Mouse (Mus musculus): ENCODE results near the gene Tars.

Gene Tars

DNA sequence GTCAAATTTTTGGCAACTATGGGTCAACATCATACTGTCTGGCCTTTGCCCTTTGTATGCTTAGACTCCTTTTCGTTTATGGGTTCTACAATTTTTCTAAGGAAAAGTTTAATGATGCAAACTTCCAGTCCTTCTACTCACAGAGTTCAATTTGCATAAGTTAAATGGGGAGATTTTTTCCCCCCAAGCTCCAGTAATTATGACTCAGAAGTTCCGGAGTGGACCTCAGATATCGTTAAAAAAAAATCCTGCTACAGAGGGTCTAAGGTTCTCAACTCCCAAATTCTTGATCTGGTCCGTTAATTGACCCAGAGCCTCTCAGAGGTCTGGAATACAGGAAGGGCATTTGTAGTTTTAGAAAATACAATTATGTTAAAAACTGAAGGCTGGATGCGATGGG, 37.6 kb downstream of the Tars start:
- no peak for DNase-seq

DNA sequence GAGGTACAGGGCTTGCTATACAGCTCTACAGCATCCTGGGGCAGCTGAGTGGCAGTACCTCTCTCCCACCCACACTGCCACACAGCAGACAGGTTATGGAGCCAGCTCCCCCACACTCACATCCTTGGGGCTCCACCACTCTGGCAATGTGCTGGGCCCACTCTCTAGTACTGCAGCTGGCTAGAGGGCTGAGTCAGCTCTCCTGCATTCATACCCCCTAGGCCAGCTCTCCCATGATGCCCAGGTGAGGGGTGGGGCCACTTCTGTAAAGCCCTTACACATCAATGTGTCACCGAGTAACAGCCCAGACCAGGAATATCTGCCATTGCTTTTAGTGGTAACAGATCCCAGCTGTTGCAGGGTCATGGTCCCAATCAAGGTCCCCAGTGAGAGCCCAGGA, 38.6 kb downstream of the Tars start:
- DNase-seq = no peak

GRCm38 (mm10) chr15:11357501-11357900, 42.0 kb downstream of the Tars start:
- no peak for DNase-seq

- DNase-seq = no peak
Observed at GRCm38 (mm10) chr15:11355865-11356264, 43.6 kb downstream of the Tars start.

GRCm38 (mm10) chr15:11339467-11340180, 59.8 kb downstream of the Tars start:
- no peak for DNase-seq

All from thymus, postnatal 36 days (tissue).